Mouse (Mus musculus) brain, embryonic 14.5 days (tissue): Measurements from ENCODE around the gene Sgsm3. TPM values are rescaled to one million over a fixed set of nuclear protein-coding genes. Genes with fewer than 3 reads are reported as not detected.
A peak's percentile ranks its signal among the peaks of the same experiment; 100 is the strongest.

Experiments used
- DNase-seq: peaks from one replicate; pipeline ENCODE4 v3.0.0-alpha.2; 2011; ENCODE audit warnings: low read depth
- CTCF ChIP-seq: fragments of 200-500 bp; IDR thresholded peaks from 2 replicates; pipeline ENCODE4 v1.5.1; 2012; ENCODE audit warnings: inconsistent platforms, mild to moderate bottlenecking, moderate library complexity, borderline replicate concordance; ENCODE audit not compliant: insufficient read depth, insufficient read length; ENCODE audit errors: extremely low read depth
- POLR2A ChIP-seq: fragments of 200-500 bp; IDR thresholded peaks from 2 replicates; pipeline ENCODE4 v1.6.1; 2012; ENCODE audit warnings: mild to moderate bottlenecking, inconsistent platforms, borderline replicate concordance; ENCODE audit not compliant: poor library complexity, insufficient read depth, insufficient read length, severe bottlenecking; ENCODE audit errors: extremely low read depth
- polyA plus RNA-seq: library from polyadenylated mRNA; depleted of rRNA; stranded (reverse); fragments of >200 nt; gene quantifications from 2 replicates; pipeline ENCODE4 v1.2.3, GENCODE M21; 2012

Sgsm3 gene
- polyA plus RNA-seq, 1 experiment: 69.5 TPM

DNA sequence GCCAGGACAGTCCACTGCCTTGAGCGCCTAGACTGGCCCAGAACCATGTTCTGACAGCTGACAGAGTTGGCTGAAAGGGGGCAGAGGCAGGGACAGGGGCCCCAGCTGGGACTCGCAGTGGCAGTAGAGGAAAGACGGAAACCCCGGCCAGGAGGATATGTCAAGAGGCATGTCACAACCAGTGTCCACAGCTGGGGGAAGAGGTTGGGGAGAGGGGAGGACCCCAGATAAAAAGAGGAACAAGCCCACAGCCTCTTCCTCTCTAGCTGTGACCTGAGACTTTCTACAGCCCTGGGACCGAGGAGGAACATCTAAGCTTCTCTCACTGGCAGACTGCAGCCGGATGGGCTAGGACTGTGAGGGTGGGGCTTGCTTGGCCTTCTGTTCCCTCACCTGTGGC, 43.8 kb downstream of the Sgsm3 start:
- DNase-seq: no peak
- TF ChIP-seq CTCF (no peak), POLR2A (no peak)

DNA sequence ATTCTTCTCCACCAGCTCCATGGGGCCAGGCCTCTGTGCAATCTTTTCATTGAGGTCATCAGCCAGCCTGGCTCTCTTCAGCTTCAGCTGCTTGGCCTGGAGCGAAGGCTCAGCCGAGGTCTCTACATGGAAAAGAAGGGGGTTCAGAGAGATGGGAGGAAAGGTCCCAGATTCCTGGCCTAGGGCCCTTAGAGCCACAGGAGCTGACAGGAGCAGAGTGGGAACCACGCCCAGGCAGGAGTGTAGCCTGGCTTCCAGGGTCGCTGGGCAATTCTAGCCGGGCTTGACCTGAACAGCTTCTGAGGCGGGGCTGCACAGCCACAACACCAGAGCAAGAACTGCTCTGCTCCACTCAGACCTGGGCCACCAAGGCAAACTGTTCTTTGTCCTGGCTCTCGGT, 44.9 kb downstream of the Sgsm3 start:
- TF ChIP-seq POLR2A (no peak), CTCF (no peak)
- DNase-seq: no peak

DNA sequence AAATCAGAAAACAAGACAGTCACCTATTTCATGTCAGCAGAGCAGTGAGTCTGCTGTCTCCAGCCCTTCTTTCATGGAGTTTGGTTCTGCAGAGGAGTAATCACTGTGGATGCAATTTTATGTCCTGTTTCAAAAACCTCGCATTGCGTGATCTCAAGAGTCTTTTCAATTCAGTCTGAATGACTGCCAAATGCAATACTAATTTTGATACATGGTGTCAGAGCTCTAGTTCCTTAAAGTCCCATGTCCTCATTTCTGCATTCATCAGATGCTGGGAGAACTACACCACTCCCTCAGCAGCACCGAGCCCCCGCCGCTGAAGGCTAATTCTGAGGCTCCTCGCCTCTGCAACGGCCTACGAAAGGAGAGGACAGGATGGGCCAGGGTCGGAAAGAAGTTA, 46.3 kb downstream of the Sgsm3 start:
- TF ChIP-seq CTCF: no peak
- DNase-seq: no peak

DNA sequence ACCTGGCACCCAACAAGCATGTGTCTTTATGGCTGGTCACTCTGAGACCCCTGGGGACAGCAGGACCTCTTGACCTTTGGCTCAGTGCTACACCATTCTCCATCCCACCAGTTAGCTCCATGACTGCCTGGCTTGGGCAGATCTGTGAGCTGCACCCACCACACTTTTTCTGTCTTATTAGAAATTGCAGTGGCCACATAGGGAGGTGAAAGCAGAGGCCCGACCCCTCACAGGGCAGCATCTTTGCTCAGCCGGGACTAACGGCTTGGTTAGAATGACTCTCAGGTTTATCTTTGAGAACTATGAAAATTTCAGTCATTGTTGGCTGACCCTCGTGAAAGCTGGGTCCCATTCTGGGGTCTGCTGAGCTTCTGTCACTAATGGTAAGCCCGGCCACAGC, 49.3 kb downstream of the Sgsm3 start:
- TF ChIP-seq POLR2A (no peak), CTCF (no peak)
- DNase-seq: no peak

DNA sequence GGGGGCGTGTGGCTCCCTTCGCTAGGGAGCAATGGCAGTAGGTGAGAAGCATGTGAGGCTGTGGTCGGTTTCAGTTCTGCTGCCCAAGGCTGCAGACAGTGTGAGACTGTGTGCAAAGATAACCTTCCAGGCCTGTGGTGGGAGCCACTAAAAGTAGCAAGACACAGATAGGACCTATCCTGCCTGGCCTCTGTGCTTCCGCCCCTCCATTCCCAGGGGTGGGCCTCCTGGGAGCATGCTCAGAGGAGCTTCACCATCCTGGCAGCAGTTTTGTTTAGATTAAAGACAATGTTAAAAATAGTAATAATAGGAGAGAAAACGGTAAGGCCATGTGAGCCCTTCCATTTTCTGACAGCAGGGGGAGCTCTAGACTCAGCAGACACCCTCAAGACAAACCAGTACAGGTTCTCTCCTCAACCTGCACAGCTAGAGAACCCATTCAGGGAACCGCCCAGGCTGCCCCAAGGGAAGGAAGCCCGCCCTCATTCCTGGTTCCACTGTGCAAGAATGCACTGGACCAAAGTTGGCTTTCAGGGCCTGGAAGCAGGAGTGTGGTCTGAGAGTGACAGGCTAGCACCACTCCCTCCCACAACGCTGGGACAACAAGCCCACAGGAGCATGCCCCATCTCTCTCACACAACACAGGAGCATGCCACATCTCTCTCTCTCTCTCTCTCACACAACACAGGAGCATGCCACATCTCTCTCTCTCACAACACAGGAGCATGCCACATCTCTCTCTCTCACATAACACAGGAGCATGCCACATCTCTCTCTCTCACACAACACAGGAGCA, 50.0 kb downstream of the Sgsm3 start:
- peak; percentile 86 for DNase-seq
- peak; percentile 85 for TF ChIP-seq CTCF
- TF ChIP-seq POLR2A: no peak

GRCm38 (mm10) chr15:81030891-81031425, 53.4 kb downstream of the Sgsm3 start:
- no peak for TF ChIP-seq CTCF
- no peak for TF ChIP-seq POLR2A
- no peak for DNase-seq

DNA sequence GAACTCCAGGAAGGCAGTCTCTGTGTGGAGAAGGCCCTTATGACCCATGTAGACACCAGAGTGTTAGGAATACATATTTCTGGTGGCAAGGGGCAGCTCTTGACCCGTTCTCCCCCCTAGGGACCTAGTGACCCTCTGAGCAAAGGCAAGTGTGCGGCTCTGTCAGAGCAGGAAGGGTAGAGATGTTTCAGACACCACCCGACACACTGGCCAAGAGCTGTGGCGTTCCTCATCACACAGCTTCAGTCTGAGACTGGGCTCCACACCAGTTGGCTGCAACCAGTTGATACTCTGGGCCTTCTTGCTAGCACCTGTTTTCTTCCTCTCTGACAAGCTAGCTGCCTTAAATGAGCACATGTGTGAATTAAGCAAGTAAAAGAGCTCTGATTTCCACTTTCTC, 54.0 kb downstream of the Sgsm3 start:
- TF ChIP-seq CTCF (no peak), POLR2A (no peak)
- DNase-seq: no peak

GRCm38 (mm10) chr15:81032941-81033629, 55.5 kb downstream of the Sgsm3 start:
- TF ChIP-seq CTCF: no peak
- TF ChIP-seq POLR2A: no peak
- DNase-seq: peak; percentile 20

DNA sequence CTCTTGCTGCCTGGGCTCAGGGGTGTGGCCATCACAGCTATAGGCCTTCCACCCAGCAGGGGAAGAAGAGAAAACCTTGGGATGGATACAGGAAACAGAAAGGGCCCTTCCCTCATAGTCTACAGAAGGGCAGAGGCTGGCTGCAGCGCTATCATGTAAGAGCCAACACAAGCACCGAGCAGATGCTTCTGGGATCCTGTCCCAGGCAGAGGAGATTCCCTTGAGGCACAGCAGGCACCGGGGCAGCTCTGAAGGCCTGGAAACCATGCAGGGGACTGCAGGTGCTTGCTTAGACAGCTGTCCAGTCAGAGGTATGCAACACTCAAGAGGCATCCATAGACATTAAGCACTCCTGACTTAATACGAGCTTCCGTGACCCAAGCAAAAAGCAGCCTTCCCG, 56.6 kb downstream of the Sgsm3 start:
- TF ChIP-seq POLR2A: no peak
- no peak for TF ChIP-seq CTCF
- peak; percentile 20 for DNase-seq

DNA sequence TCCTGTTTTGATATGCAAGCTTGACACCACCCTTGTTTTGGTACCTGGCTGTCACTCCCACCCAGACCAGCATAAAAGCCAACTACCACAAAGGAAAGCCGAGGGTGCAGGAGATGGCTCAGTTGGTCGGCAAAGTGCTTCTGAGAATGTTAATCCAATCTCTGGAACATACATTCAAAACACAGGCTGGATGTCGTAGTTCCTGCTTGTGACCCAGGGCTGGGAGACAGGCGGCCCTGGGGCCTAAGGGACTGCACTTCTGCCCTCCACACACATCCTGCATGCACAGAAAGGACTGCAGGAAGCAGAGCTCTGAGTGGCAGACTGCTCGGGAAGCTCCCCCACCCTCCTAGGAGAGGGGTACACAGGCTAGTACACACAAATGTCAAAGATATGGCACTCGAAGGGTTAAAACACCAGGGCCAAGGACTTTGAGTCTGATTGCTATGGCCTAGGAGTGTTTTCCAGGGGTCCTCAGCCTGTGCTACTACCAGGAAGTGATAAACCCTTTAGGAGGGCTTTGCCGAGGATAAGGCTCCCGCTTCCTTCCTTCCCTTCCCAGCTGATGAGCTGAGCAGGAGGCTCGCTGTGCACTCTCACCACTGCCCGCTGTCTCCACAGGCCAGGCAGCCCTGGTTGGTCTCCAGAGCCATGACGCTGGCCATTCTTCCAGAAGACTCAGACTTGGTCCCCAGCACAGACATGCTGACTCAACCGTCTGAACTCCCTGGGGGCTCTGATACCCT, 58.0 kb downstream of the Sgsm3 start:
- no peak for DNase-seq
- TF ChIP-seq POLR2A (no peak), CTCF (no peak)

DNA sequence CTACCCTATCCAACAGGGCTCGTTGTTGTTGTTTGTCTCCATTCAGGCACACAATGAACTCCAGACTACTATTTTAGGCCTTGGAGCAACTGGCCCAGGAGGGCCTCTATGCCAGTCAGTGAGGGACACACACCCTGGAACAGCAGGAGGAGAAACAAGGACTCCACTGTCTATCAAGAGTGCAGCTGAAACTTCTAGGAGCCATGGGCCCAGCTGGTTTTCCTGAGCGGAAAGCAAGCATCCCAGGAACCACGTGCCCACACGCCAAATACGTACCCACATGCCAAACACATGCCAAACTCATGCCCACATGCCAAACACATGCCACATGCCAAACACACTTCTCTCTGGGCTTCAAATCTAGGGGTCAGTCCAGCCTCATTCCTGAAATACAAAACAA, 60.9 kb downstream of the Sgsm3 start:
- TF ChIP-seq CTCF: no peak
- no peak for TF ChIP-seq POLR2A
- no peak for DNase-seq
